Mouse (Mus musculus) hindlimb bud, embryonic 11.5 days (tissue): ENCODE measurements around the gene Angpt4.

Experiments
- DNase-seq: peaks from one replicate; pipeline ENCODE4 v3.0.0-alpha.2; 2012; ENCODE audit warnings: low read depth, low spot score; ENCODE audit errors: extremely low spot score

Gene Angpt4

DNA sequence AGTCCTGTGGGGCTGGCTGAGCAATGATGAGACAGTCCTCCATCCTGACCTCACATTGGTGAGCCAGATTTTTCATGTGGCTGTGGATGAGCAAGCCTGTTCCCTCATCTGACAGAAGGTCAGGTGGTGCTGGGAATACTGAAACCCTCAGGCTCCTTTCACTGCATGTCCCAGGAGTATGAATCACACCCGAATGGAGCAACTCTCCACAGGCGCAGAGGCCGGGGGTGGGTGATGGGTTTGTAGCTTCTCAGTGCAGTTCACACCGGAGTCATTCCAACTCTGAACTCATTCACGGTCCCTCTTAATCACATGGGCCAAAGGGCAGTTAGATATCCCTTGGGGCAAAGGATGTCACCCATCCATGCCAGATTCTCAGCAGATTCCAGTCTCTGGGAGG is 3.1 kb downstream of the Angpt4 start:
- no peak for DNase-seq

DNA sequence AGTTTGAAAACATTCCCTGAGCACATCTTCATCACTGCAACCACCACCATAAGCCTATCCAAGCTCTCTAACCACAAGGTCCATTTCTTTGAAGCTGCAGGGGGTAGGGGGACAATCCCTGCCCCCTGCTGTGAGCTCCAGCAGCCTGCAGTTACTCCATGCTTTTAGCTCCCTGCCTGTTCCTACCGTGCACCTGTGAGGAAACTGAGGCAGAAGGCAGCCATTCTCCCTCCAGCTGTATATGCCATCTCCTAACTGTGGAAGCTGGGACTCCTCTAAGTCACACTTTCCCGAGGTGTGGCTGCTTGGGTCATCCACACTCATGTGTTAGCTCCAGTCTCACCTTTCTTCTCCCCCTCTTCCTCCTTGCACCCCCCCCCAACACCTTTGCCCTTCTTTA is 4.1 kb downstream of the Angpt4 start:
- no peak for DNase-seq

DNA sequence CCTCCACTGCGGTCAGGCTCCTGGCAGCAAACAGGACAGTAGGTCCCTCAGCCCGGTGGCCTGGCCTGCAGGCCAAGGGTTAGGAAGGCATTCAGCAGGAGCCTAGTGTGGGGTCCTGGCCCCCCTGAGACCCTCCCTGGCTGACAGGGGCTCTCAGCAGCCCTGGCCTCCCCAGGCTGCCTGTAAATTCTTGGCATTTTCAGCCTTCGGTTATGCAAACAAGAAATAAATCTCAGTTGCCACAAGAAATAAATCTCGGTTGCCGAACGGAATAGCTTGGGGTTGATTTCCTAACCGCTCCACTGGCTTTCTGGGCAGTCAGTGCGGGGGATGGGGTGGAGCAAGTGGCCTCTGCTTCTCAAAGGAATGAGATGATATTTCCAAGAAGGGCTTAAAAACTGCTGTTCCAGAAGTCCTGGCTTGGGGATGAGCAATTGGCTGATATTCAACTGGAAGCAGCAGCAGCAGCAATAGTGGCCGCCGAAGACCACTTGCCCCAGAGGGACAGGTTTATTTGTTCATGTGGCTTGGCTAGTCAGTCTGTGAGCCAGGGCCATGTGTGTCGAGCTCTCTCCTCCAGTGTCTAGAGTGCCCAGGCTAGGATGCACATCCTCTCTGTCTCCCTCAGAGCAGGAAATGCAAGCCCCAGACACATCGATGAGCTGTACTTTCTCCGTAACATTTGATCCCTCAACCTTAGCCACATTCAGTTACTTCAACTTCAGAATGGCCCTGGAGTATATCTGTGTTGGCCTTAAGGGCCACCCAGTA is 5.2 kb downstream of the Angpt4 start:
- no peak for DNase-seq

- DNase-seq, result no peak
Measured at GRCm38 (mm10) chr2:151919140-151919539, 8.1 kb downstream of the Angpt4 start.

GRCm38 (mm10) chr2:151921068-151921467 is 10.1 kb downstream of the Angpt4 start:
- no peak for DNase-seq

GRCm38 (mm10) chr2:151921596-151921995 is 10.6 kb downstream of the Angpt4 start:
- no peak for DNase-seq

GRCm38 (mm10) chr2:151924276-151924675 is 13.3 kb downstream of the Angpt4 start:
- no peak for DNase-seq

GRCm38 (mm10) chr2:151925715-151926114 is 14.7 kb downstream of the Angpt4 start:
- DNase-seq, result no peak

- DNase-seq, result no peak
Measured at GRCm38 (mm10) chr2:151927103-151927502, 16.1 kb downstream of the Angpt4 start.

DNA sequence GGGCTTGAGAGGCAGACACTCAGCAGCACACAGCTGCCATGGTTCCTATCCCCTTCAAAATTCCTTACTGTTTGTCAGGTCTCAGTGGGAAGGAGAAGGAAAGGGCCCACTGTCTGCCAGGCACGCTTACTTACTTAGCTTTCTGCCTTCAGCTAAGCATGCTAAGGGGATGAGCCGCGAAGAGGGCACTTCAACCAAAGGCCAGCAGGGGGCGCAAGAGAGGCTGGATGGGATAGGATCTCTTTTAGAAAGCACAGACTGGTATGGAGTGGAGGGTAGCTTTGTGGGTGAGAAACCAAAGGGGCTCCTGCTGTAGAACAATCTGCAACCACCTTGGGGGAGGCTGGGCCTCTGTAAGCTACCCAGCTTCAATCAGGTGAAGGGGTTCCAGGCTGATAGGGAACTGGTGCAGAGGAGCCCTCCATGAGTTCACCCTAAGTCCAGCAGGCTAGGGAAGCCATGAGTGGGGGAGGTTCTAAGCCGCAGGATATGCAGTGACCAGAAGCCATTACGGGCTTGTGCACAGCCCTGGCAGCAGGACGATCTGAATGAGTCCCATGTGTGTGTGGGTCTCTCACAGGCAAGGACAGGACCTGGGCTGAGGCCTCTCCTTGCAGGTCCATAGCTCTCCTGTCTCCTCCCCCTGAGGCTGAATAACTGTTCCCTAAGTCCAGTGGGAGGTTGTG is 19.5 kb downstream of the Angpt4 start:
- DNase-seq, result no peak

GRCm38 (mm10) chr2:151937893-151938292 is 26.9 kb downstream of the Angpt4 start:
- no peak for DNase-seq

DNA sequence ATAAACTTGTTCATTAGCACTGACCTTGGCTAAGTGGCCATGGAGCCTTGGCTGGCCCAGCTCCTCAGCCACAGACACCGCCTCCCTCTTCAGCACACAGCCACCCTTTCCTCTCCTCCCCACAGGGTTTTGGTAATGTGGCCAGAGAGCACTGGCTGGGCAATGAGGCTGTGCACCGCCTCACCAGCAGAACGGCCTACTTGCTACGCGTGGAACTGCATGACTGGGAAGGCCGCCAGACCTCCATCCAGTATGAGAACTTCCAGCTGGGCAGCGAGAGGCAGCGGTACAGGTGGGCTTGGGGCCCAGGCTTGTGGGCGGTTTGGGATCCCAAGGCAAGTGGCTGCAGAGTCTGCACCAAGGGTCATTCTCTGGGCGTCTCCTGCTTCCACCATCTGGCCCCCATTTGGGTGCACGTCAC is 27.8 kb downstream of the Angpt4 start:
- no peak for DNase-seq

DNA sequence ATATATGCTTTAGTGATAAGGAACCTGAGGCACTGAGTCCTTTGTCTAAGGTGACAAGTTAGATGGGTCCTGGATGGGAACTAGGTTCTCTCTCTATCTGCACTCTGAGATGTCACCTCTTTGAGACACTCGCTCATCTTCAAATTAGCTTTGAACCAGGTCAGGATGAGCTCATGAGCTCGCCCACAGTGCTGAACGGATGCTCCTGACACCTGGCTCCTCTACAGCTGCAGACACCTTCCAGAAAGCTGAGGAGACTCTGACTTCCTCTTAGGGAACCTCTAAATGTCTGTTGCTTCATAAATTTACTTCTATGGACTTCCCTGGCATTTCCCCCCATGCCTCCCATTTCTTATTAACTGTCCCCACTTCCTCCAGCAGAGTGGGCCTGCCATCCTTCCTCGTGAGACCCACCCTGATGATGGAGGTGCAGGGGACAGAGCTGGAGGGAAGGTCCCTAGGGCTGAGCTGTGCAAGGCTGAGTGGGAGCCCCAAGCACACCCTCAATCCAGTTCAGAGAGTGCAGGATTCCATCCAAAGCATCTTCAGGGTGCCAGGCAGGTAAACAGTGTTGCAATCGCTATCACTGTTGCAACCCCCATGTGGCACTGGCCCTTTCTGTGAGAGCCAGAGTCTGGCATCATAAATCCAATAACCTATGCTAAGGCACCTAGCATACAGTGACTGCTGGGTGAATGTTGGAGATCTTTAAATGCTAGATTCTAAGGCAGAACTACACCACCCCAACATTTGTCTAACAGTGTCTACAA is 28.8 kb downstream of the Angpt4 start:
- no peak for DNase-seq

- no peak for DNase-seq
Measured at GRCm38 (mm10) chr2:151941269-151941668, 30.3 kb downstream of the Angpt4 start.

DNA sequence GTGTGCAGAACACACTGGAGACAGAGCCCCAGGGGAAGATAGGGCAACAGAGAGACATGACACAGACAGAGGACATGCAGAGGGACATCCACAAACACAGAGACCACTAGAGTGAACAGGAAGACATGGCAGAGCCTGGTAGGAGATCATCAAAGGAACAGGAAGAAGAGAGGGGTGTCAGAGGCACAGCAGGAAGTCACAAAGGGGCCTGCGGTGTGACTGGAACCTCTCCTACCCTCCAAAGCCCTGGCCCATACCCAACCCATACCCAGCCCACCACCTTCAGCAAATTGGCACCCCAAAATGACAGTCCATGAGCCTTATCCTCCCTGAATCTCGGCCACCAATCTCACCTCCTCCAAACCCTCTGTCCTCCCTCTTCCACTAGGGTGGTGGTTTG is 33.1 kb downstream of the Angpt4 start:
- DNase-seq, result no peak

DNA sequence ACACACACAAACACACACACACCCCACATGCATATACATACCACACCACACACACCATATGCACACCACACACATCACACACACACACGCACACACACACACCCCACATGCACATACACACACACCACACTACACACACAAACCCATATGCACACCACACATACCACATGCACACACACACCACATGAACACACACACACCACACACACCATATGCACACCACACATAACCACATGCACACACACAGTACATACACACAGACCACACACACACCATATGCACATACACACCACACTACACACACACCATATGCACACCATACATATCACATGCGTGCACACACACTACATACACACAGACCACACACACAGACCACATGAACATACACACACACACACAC is 36.6 kb downstream of the Angpt4 start:
- DNase-seq, result no peak

DNA sequence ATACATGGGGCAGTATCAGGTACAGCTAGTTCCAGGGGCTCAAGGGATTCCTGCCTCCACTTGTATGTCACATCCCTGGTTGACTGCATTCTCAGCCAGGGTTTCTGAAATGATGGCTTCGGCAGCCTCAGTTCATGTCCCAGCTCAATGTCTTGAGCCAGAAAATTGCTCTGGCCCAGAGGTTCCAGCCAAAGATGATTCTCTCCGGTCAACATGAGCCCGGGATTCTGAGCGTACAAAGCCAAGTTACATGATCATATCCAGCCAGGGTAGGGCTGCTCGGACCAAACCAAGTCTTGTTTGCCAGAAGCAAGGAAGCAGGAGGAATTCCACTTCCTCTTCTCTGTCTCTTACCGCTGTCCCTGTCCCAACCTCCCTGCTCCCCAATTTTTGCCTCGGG is 37.3 kb downstream of the Angpt4 start:
- DNase-seq, result no peak

- no peak for DNase-seq
Measured at GRCm38 (mm10) chr2:151949082-151949774, 38.2 kb downstream of the Angpt4 start.

DNA sequence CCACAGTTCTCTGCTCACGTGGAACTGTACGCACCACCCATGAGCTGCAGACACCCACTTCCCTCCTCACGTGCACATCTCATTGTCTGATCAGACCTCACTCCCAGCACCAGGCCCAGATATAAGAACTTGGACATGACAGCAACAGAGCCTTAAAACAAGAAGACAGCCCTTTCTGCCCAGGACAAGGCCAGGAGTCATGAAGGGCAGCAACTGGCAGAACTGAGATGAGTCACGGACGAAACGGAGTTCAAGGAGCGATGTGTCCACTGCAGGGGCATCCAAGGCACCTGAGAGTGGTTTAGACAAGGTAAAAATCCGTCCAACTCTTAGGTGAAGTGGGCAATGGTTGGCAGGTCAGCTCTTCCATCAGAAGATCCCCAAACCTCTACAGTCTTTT is 42.7 kb downstream of the Angpt4 start:
- no peak for DNase-seq

DNA sequence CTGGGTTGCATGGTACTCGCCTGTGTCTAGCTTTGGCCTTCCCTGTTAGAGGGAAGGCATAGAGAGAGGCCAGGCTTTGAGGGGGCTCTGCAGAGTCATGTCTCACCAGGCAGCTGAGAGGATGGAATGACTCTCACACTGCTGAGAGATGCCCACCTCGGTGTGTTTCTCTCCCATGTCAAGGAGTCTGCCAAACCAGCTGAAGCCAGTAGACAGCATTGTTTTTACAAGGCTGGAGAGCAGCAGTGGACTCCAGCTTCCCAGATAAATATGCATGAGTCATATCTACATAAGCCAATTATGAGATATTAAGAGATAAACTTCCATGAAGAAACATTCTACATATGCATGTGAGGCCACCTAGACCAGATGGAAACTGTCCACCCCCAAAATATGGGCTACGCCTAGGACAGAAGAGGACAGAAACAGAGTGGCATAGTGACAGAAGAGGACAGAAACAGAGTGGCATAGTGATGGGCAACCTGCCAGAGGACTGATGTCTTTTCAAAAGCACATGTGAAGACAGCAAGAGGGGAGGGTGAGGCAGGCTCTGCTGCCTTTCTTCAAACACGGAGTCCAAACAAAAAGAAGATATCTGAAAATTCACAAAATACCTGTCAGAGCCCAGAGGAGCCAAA is 45.6 kb downstream of the Angpt4 start:
- no peak for DNase-seq

GRCm38 (mm10) chr2:151959274-151959673 is 48.3 kb downstream of the Angpt4 start:
- DNase-seq, result no peak
